8 mouse cellular contexts compared by ENCODE assay signal in genomic region chr2:151543063-151543895, GRCm38 (mm10). TPM values are rescaled to one million over a fixed set of nuclear protein-coding genes. Genes with fewer than 3 reads are reported as not detected.
A peak's percentile ranks its signal among the peaks of the same experiment; 100 is the strongest.
DNase-seq lines count a peak whose midpoint lies in the region; ATAC-seq and TF ChIP-seq lines count a peak whose summit lies in the region.

No protein-coding gene starts in this region.

- H3K79me3 ChIP-seq in C2C12 (ENCODE audit: low read depth) = peaks cover 55% of the 10 kb centered on the region

- H3K79me2 ChIP-seq in C2C12 (ENCODE audit: control insufficient read depth, insufficient read depth) = peaks cover 57% of the 10 kb centered on the region

- under 1% methylated on average over 21 of the region's 21 CpGs for WGBS in embryonic facial prominence, embryonic 11.5 days
- WGBS in heart, embryonic 16.5 days = under 1% methylated on average over 21 of the region's 21 CpGs
- WGBS in liver, embryonic 16.5 days (ENCODE audit: insufficient replicate concordance) = 2% methylated on average over 19 of the region's 21 CpGs
- WGBS in neural tube, embryonic 15.5 days = 0% methylated on average over 21 of the region's 21 CpGs

- ATAC-seq in embryonic facial prominence, embryonic 11.5 days (replicated peaks; ENCODE audit: insufficient number of reproducible peaks, low FRiP score, low TSS enrichment, low read depth) = peak; percentile 40; the same call in 1 of the 2 replicates
- peak; percentile 11; the same call in 1 of the 2 replicates for ATAC-seq in heart, embryonic 16.5 days (replicated peaks; ENCODE audit: extremely low read depth, insufficient read depth, low FRiP score)
- ATAC-seq in liver, embryonic 16.5 days (ENCODE audit: low read depth) = no peak
- no peak for ATAC-seq in neural tube, embryonic 15.5 days (ENCODE audit: low FRiP score)

- peak; percentile 42 for DNase-seq in T-cell, adult 2 months (ENCODE audit: low spot score)
- DNase-seq in embryonic facial prominence, embryonic 11.5 days (ENCODE audit: low spot score) = peak; percentile 77
- peak; percentile 88 for DNase-seq in kidney, postnatal 10 days
- DNase-seq in natural killer cell, adult 2 months (ENCODE audit: low spot score in 2 of 2) = no peak

- H3K9ac ChIP-seq in embryonic facial prominence, embryonic 11.5 days (replicated peaks; ENCODE audit: low read length) = peak overlapping the region; percentile 95
- H3K9ac ChIP-seq in heart, embryonic 16.5 days (ENCODE audit: low read length) = peak overlapping the region; percentile 94
- H3K9ac ChIP-seq in liver, embryonic 16.5 days (ENCODE audit: low read depth, low read length) = peak overlapping the region; percentile 78
- H3K9ac ChIP-seq in neural tube, embryonic 15.5 days (replicated peaks) = peak overlapping the region; percentile 97

- H3ac ChIP-seq in C2C12 (ENCODE audit: control insufficient read depth, insufficient read length, low read depth) = peak overlapping the region; percentile 94

- H3K4me2 ChIP-seq in embryonic facial prominence, embryonic 11.5 days (ENCODE audit: low read depth, low read length) = peak overlapping the region; percentile 76
- peak overlapping the region; percentile 81 for H3K4me2 ChIP-seq in heart, embryonic 16.5 days (ENCODE audit: low read depth, low read length)
- peak overlapping the region; percentile 92 for H3K4me2 ChIP-seq in liver, embryonic 16.5 days (ENCODE audit: low read depth, low read length)
- peak overlapping the region; percentile 71 for H3K4me2 ChIP-seq in neural tube, embryonic 15.5 days

- H3K4me3 ChIP-seq in C2C12 (ENCODE audit: insufficient read depth, poor library complexity, severe bottlenecking) = peak overlapping the region; percentile 81
- H3K4me3 ChIP-seq in embryonic facial prominence, embryonic 11.5 days (ENCODE audit: low read depth, low read length) = peak overlapping the region; percentile 95
- H3K4me3 ChIP-seq in heart, embryonic 16.5 days (ENCODE audit: low read length) = peak overlapping the region; percentile 87
- H3K4me3 ChIP-seq in liver, embryonic 16.5 days (ENCODE audit: low read depth, low read length) = peak overlapping the region; percentile 74
- H3K4me3 ChIP-seq in neural tube, embryonic 15.5 days (replicated peaks) = peak overlapping the region; percentile 98

- TF ChIP-seq CTCF in C2C12 (IDR thresholded peaks at IDR 0.05; ENCODE audit: control insufficient read depth, insufficient read depth, insufficient read length) = no peak

- H3K27me3 ChIP-seq in C2C12 (ENCODE audit: control insufficient read depth, insufficient read depth, insufficient read length) = no peaks in the 10 kb centered on the region
- H3K27me3 ChIP-seq in embryonic facial prominence, embryonic 11.5 days (ENCODE audit: control insufficient read depth, insufficient read depth, low read length) = no peaks in the 10 kb centered on the region
- no peaks in the 10 kb centered on the region for H3K27me3 ChIP-seq in heart, embryonic 16.5 days (ENCODE audit: control insufficient read depth, insufficient read depth, low read length)
- no peaks in the 10 kb centered on the region for H3K27me3 ChIP-seq in liver, embryonic 16.5 days (ENCODE audit: control insufficient read depth, insufficient read depth, low read depth, low read length)
- no peaks in the 10 kb centered on the region for H3K27me3 ChIP-seq in neural tube, embryonic 15.5 days (replicated peaks)

- peaks cover 47% of the 10 kb centered on the region for H3K36me3 ChIP-seq in C2C12 (ENCODE audit: control insufficient read depth, insufficient read depth)
- no peaks in the 10 kb centered on the region for H3K36me3 ChIP-seq in embryonic facial prominence, embryonic 11.5 days (replicated peaks; ENCODE audit: control insufficient read depth, insufficient read depth, low read depth, low read length)
- peaks cover 26% of the 10 kb centered on the region for H3K36me3 ChIP-seq in heart, embryonic 16.5 days (ENCODE audit: control insufficient read depth, insufficient read depth)
- H3K36me3 ChIP-seq in liver, embryonic 16.5 days (ENCODE audit: control insufficient read depth, insufficient read depth) = no peaks in the 10 kb centered on the region
- peaks cover 34% of the 10 kb centered on the region for H3K36me3 ChIP-seq in neural tube, embryonic 15.5 days

- no peaks in the 10 kb centered on the region for H3K9me3 ChIP-seq in embryonic facial prominence, embryonic 11.5 days (replicated peaks; ENCODE audit: control insufficient read depth, low read length)
- no peaks in the 10 kb centered on the region for H3K9me3 ChIP-seq in heart, embryonic 16.5 days (replicated peaks; ENCODE audit: control insufficient read depth, low read length)
- no peaks in the 10 kb centered on the region for H3K9me3 ChIP-seq in liver, embryonic 16.5 days (replicated peaks; ENCODE audit: control insufficient read depth, low read length)
- no peaks in the 10 kb centered on the region for H3K9me3 ChIP-seq in neural tube, embryonic 15.5 days (replicated peaks)

- peak overlapping the region; percentile 85 for H3K27ac ChIP-seq in embryonic facial prominence, embryonic 11.5 days (replicated peaks; ENCODE audit: low read depth, low read length)
- H3K27ac ChIP-seq in heart, embryonic 16.5 days (ENCODE audit: low read length) = peak overlapping the region; percentile 95
- peak overlapping the region; percentile 80 for H3K27ac ChIP-seq in liver, embryonic 16.5 days (ENCODE audit: low read length)
- H3K27ac ChIP-seq in neural tube, embryonic 15.5 days (replicated peaks) = peak overlapping the region; percentile 90

- no peaks in the 10 kb centered on the region for H3K4me1 ChIP-seq in embryonic facial prominence, embryonic 11.5 days (ENCODE audit: control insufficient read depth, insufficient read depth, low read length)
- peaks cover 34% of the 10 kb centered on the region for H3K4me1 ChIP-seq in heart, embryonic 16.5 days (ENCODE audit: control insufficient read depth, insufficient read depth, low read length)
- peaks cover 9% of the 10 kb centered on the region for H3K4me1 ChIP-seq in liver, embryonic 16.5 days (ENCODE audit: control insufficient read depth, low read depth, low read length)
- peaks cover 54% of the 10 kb centered on the region for H3K4me1 ChIP-seq in neural tube, embryonic 15.5 days

TF ChIP-seq in C2C12, 6 proteins besides CTCF, POLR2A, EP300 and RAD21:
- no peak for TF ChIP-seq MYOG (IDR thresholded peaks at IDR 0.05; ENCODE audit: control insufficient read depth, extremely low read depth, insufficient read length)
- no peak for TF ChIP-seq MYOD1 (IDR thresholded peaks at IDR 0.05; ENCODE audit: control insufficient read depth, insufficient read length, low read depth)
- no peak for TF ChIP-seq MAX (IDR thresholded peaks at IDR 0.05)
- TF ChIP-seq USF1 (IDR thresholded peaks at IDR 0.05; ENCODE audit: low read depth) = no peak
- TF ChIP-seq FOSL1 (IDR thresholded peaks at IDR 0.05; ENCODE audit: insufficient read depth, low read length, poor library complexity, severe bottlenecking) = no peak
- TF ChIP-seq CEBPB (IDR thresholded peaks at IDR 0.05; ENCODE audit: low read depth) = no peak

RNA-seq across cellular contexts. Expression of gene Fkbp1a, which starts 1.0 kb away (rescaled TPM):
- polyA plus RNA-seq in C2C12 (2012; fragmentation: generic; extraction: Trizol) = 595 TPM
- 578 and 583 TPM in 2 replicates for polyA plus RNA-seq in embryonic facial prominence, embryonic 11.5 days (2014; fragmentation: Nextera tagmentation; extraction: Ambion mirVana)
- polyA plus RNA-seq in heart, embryonic 16.5 days (2015; fragmentation: Nextera tagmentation; extraction: Ambion mirVana) = 640 and 684 TPM in 2 replicates
- polyA plus RNA-seq in liver, embryonic 16.5 days (2015; fragmentation: Nextera tagmentation; extraction: Ambion mirVana) = 112 and 114 TPM in 2 replicates
- 644 and 655 TPM in 2 replicates for polyA plus RNA-seq in neural tube, embryonic 15.5 days (2015; fragmentation: Nextera tagmentation; extraction: Ambion mirVana)

RNA-seq across cellular contexts. Expression of gene Sdcbp2, which starts 29.1 kb away (rescaled TPM):
- 0.30 TPM for polyA plus RNA-seq in C2C12 (2012; fragmentation: generic; extraction: Trizol)
- 0.59 and 1.0 TPM in 2 replicates for polyA plus RNA-seq in embryonic facial prominence, embryonic 11.5 days (2014; fragmentation: Nextera tagmentation; extraction: Ambion mirVana)
- polyA plus RNA-seq in heart, embryonic 16.5 days (2015; fragmentation: Nextera tagmentation; extraction: Ambion mirVana) = 2.2 and 2.6 TPM in 2 replicates
- 0.06 and 0.24 TPM in 2 replicates for polyA plus RNA-seq in liver, embryonic 16.5 days (2015; fragmentation: Nextera tagmentation; extraction: Ambion mirVana)
- polyA plus RNA-seq in neural tube, embryonic 15.5 days (2015; fragmentation: Nextera tagmentation; extraction: Ambion mirVana) = 1.2 and 2.8 TPM in 2 replicates

RNA-seq across cellular contexts. Expression of gene Nsfl1c, which starts 49.3 kb away (rescaled TPM):
- 141 TPM for polyA plus RNA-seq in C2C12 (2012; fragmentation: generic; extraction: Trizol)
- polyA plus RNA-seq in embryonic facial prominence, embryonic 11.5 days (2014; fragmentation: Nextera tagmentation; extraction: Ambion mirVana) = 301 and 304 TPM in 2 replicates
- polyA plus RNA-seq in heart, embryonic 16.5 days (2015; fragmentation: Nextera tagmentation; extraction: Ambion mirVana) = 148 and 150 TPM in 2 replicates
- 54.7 and 63.0 TPM in 2 replicates for polyA plus RNA-seq in liver, embryonic 16.5 days (2015; fragmentation: Nextera tagmentation; extraction: Ambion mirVana)
- 254 and 270 TPM in 2 replicates for polyA plus RNA-seq in neural tube, embryonic 15.5 days (2015; fragmentation: Nextera tagmentation; extraction: Ambion mirVana)

Comparison
In these comparisons a context has a peak if more than half of its experiments do, and no peak if none do; other contexts are left out.
1. DNase-seq: peak in T-cell, adult 2 months (single experiment), embryonic facial prominence, embryonic 11.5 days (single experiment) and kidney, postnatal 10 days (single experiment); none in natural killer cell, adult 2 months (0 of 2).
2. ATAC-seq: peak in embryonic facial prominence, embryonic 11.5 days (single experiment) and heart, embryonic 16.5 days (single experiment); none in liver, embryonic 16.5 days (single experiment) and neural tube, embryonic 15.5 days (single experiment).
3. Peak in every context shown above with its lines, with median percentiles within 50 percentile points of each other: H3K4me3 ChIP-seq, H3K27ac ChIP-seq, H3K4me2 ChIP-seq and H3K9ac ChIP-seq.